Mouse (Mus musculus) midbrain, embryonic 14.5 days (tissue): ENCODE measurements around the gene Gm20388. TPM values are rescaled to one million over a fixed set of nuclear protein-coding genes. Genes with fewer than 3 reads are reported as not detected.

Experiments
- ATAC-seq: fragments of 200-750 bp; cut with Nextera tagmentation; 2 replicates; pipeline ENCODE4 v1.8.0; 2017; ENCODE audit warnings: moderate number of reproducible peaks, moderate library complexity; ENCODE audit not compliant: low FRiP score, low TSS enrichment
- DNase-seq: peaks from one replicate; pipeline ENCODE4 v3.0.0-alpha.2; 2015
- H3K27ac ChIP-seq: fragments of 300-500 bp; sonication (generic); replicated peaks from 2 replicates; pipeline ENCODE4 v1.5.1; 2014; ENCODE audit warnings: mild to moderate bottlenecking, low read depth, low read length, moderate library complexity
- H3K27me3 ChIP-seq: fragments of 300-500 bp; sonication (generic); 2 replicates; pipeline ENCODE4 v1.6.1; 2014; ENCODE audit warnings: low read length, control low read depth, mixed read lengths; ENCODE audit not compliant: control insufficient read depth, insufficient read depth
- H3K36me3 ChIP-seq: fragments of 300-500 bp; sonication (generic); 2 replicates; pipeline ENCODE4 v1.6.1; 2014; ENCODE audit warnings: low read length, control low read depth; ENCODE audit not compliant: control insufficient read depth, insufficient read depth
- H3K4me1 ChIP-seq: fragments of 300-500 bp; sonication (generic); 2 replicates; pipeline ENCODE4 v1.6.1; 2014; ENCODE audit warnings: mild to moderate bottlenecking, antibody characterized with exemption, low read length, control low read depth; ENCODE audit not compliant: control insufficient read depth, insufficient read depth
- H3K4me2 ChIP-seq: fragments of 300-500 bp; sonication (generic); 2 replicates; pipeline ENCODE4 v1.6.1; 2014; ENCODE audit warnings: mild to moderate bottlenecking, low read length, moderate library complexity
- H3K4me3 ChIP-seq: fragments of 300-500 bp; sonication (generic); replicated peaks from 2 replicates; pipeline ENCODE4 v1.5.1; 2014; ENCODE audit warnings: low read depth, low read length
- H3K9ac ChIP-seq: fragments of 300-500 bp; sonication (generic); replicated peaks from 2 replicates; pipeline ENCODE4 v1.6.1; 2014; ENCODE audit warnings: mild to moderate bottlenecking, low read length, moderate library complexity
- H3K9me3 ChIP-seq: fragments of 300-500 bp; sonication (generic); 2 replicates; pipeline ENCODE4 v1.6.1; 2016; ENCODE audit warnings: low read length, control low read depth, mixed read lengths; ENCODE audit not compliant: control insufficient read depth
- WGBS: fragments of 180-500 bp; shearing (Covaris S2); extraction: QIAGEN DNeasy Blood & Tissue Kit; methylation state at CpG from one replicate; pipeline ENCODE4 v1.1.7; 2014; 5-methylcytosine and 5-hydroxymethylcytosine counted together
- polyA plus RNA-seq: library from polyadenylated mRNA; unstranded; fragments of >200 nt; fragmentation: Nextera tagmentation; extraction: Ambion mirVana; gene quantifications from 2 replicates; pipeline ENCODE4 v1.2.1, GENCODE M21; 2014

Gm20388 gene
- polyA plus RNA-seq, 1 experiment from 2014 or later = 4.1 TPM

- H3K36me3 ChIP-seq = peaks cover 32% of the 10 kb centered on the region
- DNase-seq = peak; percentile 54
- no peaks in the 10 kb centered on the region for H3K27me3 ChIP-seq
- H3K4me3 ChIP-seq = peak overlapping the region; percentile 81
- no peaks in the 10 kb centered on the region for H3K9me3 ChIP-seq
- peak overlapping the region; percentile 75 for H3K9ac ChIP-seq
- 39% methylated on average over 16 of the region's 16 CpGs for WGBS
- H3K4me2 ChIP-seq = peak overlapping the region; percentile 65
- peaks cover 14% of the 10 kb centered on the region for H3K4me1 ChIP-seq
- ATAC-seq = no peak
- H3K27ac ChIP-seq = peak overlapping the region; percentile 98
These were observed 3568.0 kb downstream of the Gm20388 start for GRCm38 (mm10) chr8:123478456-123479218.

GRCm38 (mm10) chr8:123482627-123483026 lies 3572.0 kb downstream of the Gm20388 start:
- ATAC-seq (no peak), DNase-seq (no peak)
- no peaks in the 10 kb centered on the region for H3K27me3 ChIP-seq
- H3K36me3 ChIP-seq = peaks cover 66% of the 10 kb centered on the region
- no peak overlapping the region for H3K4me3 ChIP-seq
- no peak overlapping the region for H3K9ac ChIP-seq
- H3K4me2 ChIP-seq = no peak overlapping the region
- H3K27ac ChIP-seq = no peak overlapping the region
- H3K4me1 ChIP-seq = peaks cover 11% of the 10 kb centered on the region
- H3K9me3 ChIP-seq = no peaks in the 10 kb centered on the region
- WGBS = 89% methylated on average over 7 of the region's 7 CpGs

DNA sequence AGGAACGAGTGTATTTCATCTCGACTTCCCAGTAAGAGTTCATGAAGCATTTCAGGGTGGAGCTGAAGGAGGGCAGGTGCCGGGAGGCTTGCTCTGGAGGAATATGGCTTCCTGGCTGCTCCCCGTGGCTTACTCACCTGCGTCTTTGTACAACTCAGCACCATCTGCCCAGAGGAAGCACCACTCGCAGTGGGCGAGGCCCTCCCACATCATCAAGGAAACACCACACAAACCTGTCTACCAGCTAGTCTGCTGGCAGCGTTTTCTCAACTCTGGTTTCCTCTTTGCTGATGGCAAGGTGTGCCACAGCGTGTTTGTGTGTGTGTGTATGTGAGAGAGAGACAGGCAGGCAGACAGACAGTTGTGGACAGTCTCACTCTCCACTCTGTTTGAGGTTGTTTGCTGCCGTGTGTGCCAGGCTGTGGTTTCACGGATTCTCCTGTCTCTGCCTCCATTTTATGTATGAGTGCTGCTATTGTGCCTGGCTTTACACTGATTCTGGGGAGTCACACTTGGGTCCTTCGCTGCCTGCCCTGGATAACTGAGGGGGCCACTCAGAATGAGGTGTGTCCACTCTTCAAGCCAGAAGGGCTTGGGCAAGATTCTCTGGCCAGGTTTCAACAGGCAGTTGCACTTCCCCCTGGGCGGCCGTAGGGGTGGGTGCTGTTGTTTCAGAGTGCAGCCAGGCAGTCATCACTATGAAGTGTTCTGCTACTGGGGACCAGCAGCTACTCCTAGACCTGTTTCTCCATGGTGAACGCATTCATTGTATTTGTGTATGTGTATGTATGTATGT lies 3580.8 kb downstream of the Gm20388 start:
- Histone ChIP-seq H3K4me1 (no peaks in the 10 kb centered on the region), H3K9ac (no peak overlapping the region), H3K36me3 (peaks cover 95% of the 10 kb centered on the region), H3K9me3 (no peaks in the 10 kb centered on the region), H3K27ac (no peak overlapping the region), H3K27me3 (no peaks in the 10 kb centered on the region), H3K4me2 (no peak overlapping the region), H3K4me3 (no peak overlapping the region)
- 95% methylated on average over 15 of the region's 15 CpGs for WGBS
- DNase-seq (no peak), ATAC-seq (no peak)

- DNase-seq = no peak
These were observed 3582.3 kb downstream of the Gm20388 start for GRCm38 (mm10) chr8:123492898-123493297.

GRCm38 (mm10) chr8:123497699-123498098 lies 3587.1 kb downstream of the Gm20388 start:
- 94% methylated on average over 4 of the region's 4 CpGs for WGBS
- no peak overlapping the region for H3K4me3 ChIP-seq

More at GRCm38 (mm10) chr8:123492898-123493297, 3582.3 kb downstream of the Gm20388 start:
- Histone ChIP-seq H3K27ac (no peak overlapping the region), H3K27me3 (no peaks in the 10 kb centered on the region), H3K4me3 (no peak overlapping the region), H3K36me3 (peaks cover 94% of the 10 kb centered on the region), H3K4me1 (no peaks in the 10 kb centered on the region), H3K9ac (no peak overlapping the region), H3K9me3 (no peaks in the 10 kb centered on the region), H3K4me2 (no peak overlapping the region)
- WGBS = 98% methylated on average over 9 of the region's 9 CpGs
- ATAC-seq = no peak

GRCm38 (mm10) chr8:123498963-123499362 lies 3588.3 kb downstream of the Gm20388 start:
- no peak overlapping the region for H3K9ac ChIP-seq
- WGBS = 93% methylated on average over 11 of the region's 11 CpGs
- H3K27me3 ChIP-seq = no peaks in the 10 kb centered on the region
- H3K4me1 ChIP-seq = no peaks in the 10 kb centered on the region
- DNase-seq = no peak
- no peak overlapping the region for H3K4me2 ChIP-seq
- no peak overlapping the region for H3K27ac ChIP-seq
- H3K9me3 ChIP-seq = no peaks in the 10 kb centered on the region
- H3K4me3 ChIP-seq = no peak overlapping the region
- ATAC-seq = no peak
- peaks cover 93% of the 10 kb centered on the region for H3K36me3 ChIP-seq

More at GRCm38 (mm10) chr8:123497699-123498098, 3587.1 kb downstream of the Gm20388 start:
- ATAC-seq (no peak), DNase-seq (no peak)
- no peaks in the 10 kb centered on the region for H3K9me3 ChIP-seq
- no peak overlapping the region for H3K9ac ChIP-seq
- no peaks in the 10 kb centered on the region for H3K27me3 ChIP-seq
- H3K4me1 ChIP-seq = no peaks in the 10 kb centered on the region
- no peak overlapping the region for H3K27ac ChIP-seq
- no peak overlapping the region for H3K4me2 ChIP-seq
- peaks cover 93% of the 10 kb centered on the region for H3K36me3 ChIP-seq

- no peak overlapping the region for H3K9ac ChIP-seq
- H3K27me3 ChIP-seq = no peaks in the 10 kb centered on the region
- WGBS = 96% methylated on average over 11 of the region's 11 CpGs
- ATAC-seq (no peak), DNase-seq (no peak)
- H3K36me3 ChIP-seq = peaks cover 93% of the 10 kb centered on the region
- H3K9me3 ChIP-seq = no peaks in the 10 kb centered on the region
- H3K27ac ChIP-seq = no peak overlapping the region
- no peaks in the 10 kb centered on the region for H3K4me1 ChIP-seq
- H3K4me2 ChIP-seq = no peak overlapping the region
- no peak overlapping the region for H3K4me3 ChIP-seq
These were observed 3588.9 kb downstream of the Gm20388 start for GRCm38 (mm10) chr8:123499556-123499955.

- H3K9me3 ChIP-seq = no peaks in the 10 kb centered on the region
- DNase-seq (no peak), ATAC-seq (no peak)
- H3K27ac ChIP-seq = no peak overlapping the region
- no peak overlapping the region for H3K4me3 ChIP-seq
- no peak overlapping the region for H3K4me2 ChIP-seq
- no peaks in the 10 kb centered on the region for H3K4me1 ChIP-seq
- WGBS = 95% methylated on average over 5 of the region's 5 CpGs
- no peaks in the 10 kb centered on the region for H3K27me3 ChIP-seq
- peaks cover 94% of the 10 kb centered on the region for H3K36me3 ChIP-seq
- H3K9ac ChIP-seq = no peak overlapping the region
These were observed 3591.6 kb downstream of the Gm20388 start for GRCm38 (mm10) chr8:123502192-123502591.
